ENCODE assay signal across 8 mouse cellular contexts in the genomic region with DNA sequence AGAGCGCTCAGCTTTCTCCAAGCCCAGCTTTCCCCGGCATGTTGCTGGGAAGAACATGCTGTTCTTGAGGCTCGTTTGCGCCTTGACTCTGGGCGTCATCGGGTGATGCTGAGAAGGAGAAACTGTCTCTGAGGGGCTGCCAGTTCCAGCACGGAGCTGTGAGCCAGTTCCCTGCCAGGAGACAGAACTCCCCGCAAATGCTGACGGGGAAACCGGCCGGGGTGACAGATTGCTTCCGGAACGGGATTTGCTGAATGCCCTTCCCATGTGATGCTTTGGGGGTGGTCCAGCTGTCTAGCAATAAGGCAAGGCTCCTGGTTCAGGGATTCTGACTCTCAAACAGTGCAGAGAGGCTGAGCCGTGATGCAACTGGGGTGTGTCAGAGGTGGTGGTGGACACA.
DNase-seq lines count a peak whose midpoint lies in the region; ATAC-seq lines count a peak whose summit lies in the region.

No protein-coding gene starts in this region.

- peak overlapping the region; percentile 23; the same call in 1 of the 2 replicates for H3K27ac ChIP-seq in hindbrain, embryonic 16.5 days (ENCODE audit: low read depth, low read length)
- H3K27ac ChIP-seq in hindbrain, embryonic 14.5 days, result no peak overlapping the region
- no peak overlapping the region for H3K27ac ChIP-seq in embryonic facial prominence, embryonic 10.5 days (replicated peaks)

- no peaks in the 10 kb centered on the region for H3K9me3 ChIP-seq in hindbrain, embryonic 16.5 days (ENCODE audit: control insufficient read depth, low read length)
- H3K9me3 ChIP-seq in hindbrain, embryonic 14.5 days (ENCODE audit: control insufficient read depth, low read length), result no peaks in the 10 kb centered on the region
- H3K9me3 ChIP-seq in embryonic facial prominence, embryonic 10.5 days, result no peaks in the 10 kb centered on the region

- no peak for DNase-seq in hindbrain, embryonic 14.5 days (ENCODE audit: low spot score)
- DNase-seq in cerebellum, adult 8-10 months, result peak; percentile 59
- peak; percentile 52 for DNase-seq in kidney, postnatal 14 days
- DNase-seq in lung, adult 18-20 months, result peak; percentile 77 to 80
- no peak for DNase-seq in thymus, postnatal 0 days (ENCODE audit: low spot score)
- no peak for DNase-seq in embryonic facial prominence, embryonic 10.5 days (ENCODE audit: low spot score)
- DNase-seq in spleen, postnatal 10 days (ENCODE audit: low spot score in 2 of 2), result no peak

- ATAC-seq in hindbrain, embryonic 16.5 days, result no peak
- no peak for ATAC-seq in hindbrain, embryonic 14.5 days (ENCODE audit: low FRiP score)

- no peaks in the 10 kb centered on the region for H3K27me3 ChIP-seq in hindbrain, embryonic 16.5 days (replicated peaks; ENCODE audit: control insufficient read depth, insufficient read depth, low read length)
- no peaks in the 10 kb centered on the region for H3K27me3 ChIP-seq in hindbrain, embryonic 14.5 days (ENCODE audit: control insufficient read depth, insufficient read depth, low read length)
- H3K27me3 ChIP-seq in embryonic facial prominence, embryonic 10.5 days (replicated peaks; ENCODE audit: low read depth, poor library complexity, severe bottlenecking), result no peaks in the 10 kb centered on the region

- H3K4me2 ChIP-seq in hindbrain, embryonic 16.5 days (ENCODE audit: low read length), result peak overlapping the region; percentile 7
- no peak overlapping the region for H3K4me2 ChIP-seq in hindbrain, embryonic 14.5 days (replicated peaks)

- no peak overlapping the region for H3K9ac ChIP-seq in hindbrain, embryonic 16.5 days (ENCODE audit: low read depth, low read length)
- H3K9ac ChIP-seq in hindbrain, embryonic 14.5 days, result no peak overlapping the region

- H3K4me3 ChIP-seq in hindbrain, embryonic 16.5 days (ENCODE audit: low read length), result no peak overlapping the region
- no peak overlapping the region for H3K4me3 ChIP-seq in hindbrain, embryonic 14.5 days (replicated peaks; ENCODE audit: low read length)
- H3K4me3 ChIP-seq in embryonic facial prominence, embryonic 10.5 days, result no peak overlapping the region

- H3K36me3 ChIP-seq in hindbrain, embryonic 16.5 days (ENCODE audit: control insufficient read depth, insufficient read depth, low read length), result no peaks in the 10 kb centered on the region
- H3K36me3 ChIP-seq in hindbrain, embryonic 14.5 days (replicated peaks; ENCODE audit: control insufficient read depth, insufficient read depth), result no peaks in the 10 kb centered on the region
- H3K36me3 ChIP-seq in embryonic facial prominence, embryonic 10.5 days (replicated peaks), result no peaks in the 10 kb centered on the region

- H3K4me1 ChIP-seq in hindbrain, embryonic 16.5 days (ENCODE audit: control insufficient read depth, insufficient read depth, low read depth, low read length), result peaks cover 5% of the 10 kb centered on the region; the same call in 1 of the 2 replicates
- no peaks in the 10 kb centered on the region for H3K4me1 ChIP-seq in hindbrain, embryonic 14.5 days (replicated peaks; ENCODE audit: control insufficient read depth, insufficient read depth, low read length)
- H3K4me1 ChIP-seq in embryonic facial prominence, embryonic 10.5 days, result peaks cover 10% of the 10 kb centered on the region; the same call in 1 of the 2 replicates

- WGBS in hindbrain, embryonic 16.5 days, result 50% methylated on average over 14 of the region's 14 CpGs
- WGBS in hindbrain, embryonic 14.5 days, result 62% methylated on average over 14 of the region's 14 CpGs
- WGBS in embryonic facial prominence, embryonic 10.5 days, result 79% methylated on average over 14 of the region's 14 CpGs

Comparison
In these comparisons a context has a peak if more than half of its experiments do, and no peak if none do; other contexts are left out.
1. DNase-seq: peak in cerebellum, adult 8-10 months (single experiment), kidney, postnatal 14 days (single experiment) and lung, adult 18-20 months (2 of 2); none in hindbrain, embryonic 14.5 days (single experiment), thymus, postnatal 0 days (single experiment), embryonic facial prominence, embryonic 10.5 days (single experiment) and spleen, postnatal 10 days (0 of 2).